Mouse (Mus musculus): ENCODE data around the gene Oasl1.
"Not testable (repeated sequence)": the region's sequence is repeated elsewhere in the genome, so short reads cannot be mapped to it uniquely, and the experiment has no call there.

Oasl1 gene

GRCm38 (mm10) chr5:114922998-114923473 is at the start of gene Oasl1:
TSS of gene Oasl1 (plus strand) at chr5:114923240.
- peak; percentile 40 to 65 for DNase-seq

GRCm38 (mm10) chr5:114875858-114876257 is 47.2 kb upstream of the Oasl1 start:
- peak in 1 of 2 experiments; percentile 28 for DNase-seq

- no peak for DNase-seq
Observed at GRCm38 (mm10) chr5:114876331-114876730, 46.7 kb upstream of the Oasl1 start.

GRCm38 (mm10) chr5:114877487-114877886 is 45.6 kb upstream of the Oasl1 start:
- no peak for DNase-seq

- DNase-seq = no peak
Observed at GRCm38 (mm10) chr5:114879399-114879798, 43.6 kb upstream of the Oasl1 start.

- not testable (repeated sequence) for DNase-seq
Observed at GRCm38 (mm10) chr5:114882319-114882718, 40.7 kb upstream of the Oasl1 start.

- no peak for DNase-seq
Observed at GRCm38 (mm10) chr5:114883022-114883421, 40.0 kb upstream of the Oasl1 start.

GRCm38 (mm10) chr5:114886801-114887200 is 36.2 kb upstream of the Oasl1 start:
- no peak for DNase-seq

GRCm38 (mm10) chr5:114888995-114889394 is 34.0 kb upstream of the Oasl1 start:
- DNase-seq = no peak

- no peak for DNase-seq
Observed at GRCm38 (mm10) chr5:114895542-114895941, 27.5 kb upstream of the Oasl1 start.

- DNase-seq = no peak
Observed at GRCm38 (mm10) chr5:114896688-114897373, 26.2 kb upstream of the Oasl1 start, which contains the start of gene Oasl2. TSS of gene Oasl2 (plus strand) at chr5:114896936.

GRCm38 (mm10) chr5:114897374-114897793 is 25.7 kb upstream of the Oasl1 start:
- DNase-seq = no peak

- no peak for DNase-seq
Observed at GRCm38 (mm10) chr5:114898857-114899256, 24.2 kb upstream of the Oasl1 start.

GRCm38 (mm10) chr5:114902413-114902812 is 20.6 kb upstream of the Oasl1 start:
- peak in 1 of 2 experiments; percentile 53 for DNase-seq

GRCm38 (mm10) chr5:114908598-114909305 is 14.3 kb upstream of the Oasl1 start:
- no peak for DNase-seq

- no peak for DNase-seq
Observed at GRCm38 (mm10) chr5:114913686-114914085, 9.4 kb upstream of the Oasl1 start.

- no peak for DNase-seq
Observed at GRCm38 (mm10) chr5:114914855-114915254, 8.2 kb upstream of the Oasl1 start.

- DNase-seq = no peak
Observed at GRCm38 (mm10) chr5:114915854-114916253, 7.2 kb upstream of the Oasl1 start.

- DNase-seq = peak; percentile 56 to 65
Observed at GRCm38 (mm10) chr5:114916777-114917176, 6.3 kb upstream of the Oasl1 start.

GRCm38 (mm10) chr5:114917357-114917756 is 5.7 kb upstream of the Oasl1 start:
- DNase-seq = not testable (repeated sequence)

GRCm38 (mm10) chr5:114921551-114922365 is 1.3 kb upstream of the Oasl1 start:
- peak; percentile 58 to 70 for DNase-seq

- DNase-seq = no peak
Observed at GRCm38 (mm10) chr5:114922366-114922731, 691 bp upstream of the Oasl1 start.

- no peak for DNase-seq
Observed at GRCm38 (mm10) chr5:114926153-114926684, 3.2 kb downstream of the Oasl1 start.
